Mouse (Mus musculus): ENCODE results near the gene Neo1.

DNA sequence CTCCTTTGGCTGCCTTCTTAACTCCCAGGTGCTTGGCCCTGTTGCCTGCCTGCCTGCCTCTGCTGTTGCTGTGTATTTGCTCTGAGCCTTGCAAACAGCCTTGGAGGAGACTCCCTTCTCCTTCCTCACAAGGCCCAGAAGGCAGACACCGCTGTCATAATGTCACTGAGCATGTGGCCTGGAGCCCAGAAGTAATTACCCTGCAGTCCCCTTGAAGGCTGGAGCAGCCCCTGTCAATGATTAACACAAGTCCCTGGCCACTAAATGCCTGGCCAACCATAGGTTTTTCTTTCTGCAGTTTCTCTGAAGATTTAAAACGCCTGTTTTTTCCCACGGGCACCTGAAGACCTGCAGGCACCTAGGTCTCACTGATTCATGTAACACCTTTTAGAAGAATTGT lies 203.3 kb downstream of the Neo1 start:
- TF ChIP-seq HCFC1 (IDR thresholded peaks at IDR 0.05; ENCODE audit: borderline replicate concordance, insufficient read depth, low read length): no peak
- TF ChIP-seq ZNF384 (IDR thresholded peaks at IDR 0.05; ENCODE audit: low read depth, low read length): no peak

Measured in ES-E14 (cell line).